Mouse (Mus musculus) E14TG2a.4 (cell line): ENCODE data around the gene Gm867.

Experiments
- CTCF ChIP-seq: conservative IDR thresholded peaks from 2 replicates; pipeline ENCODE4 v1.5.1; 2014; ENCODE audit warnings: low read length
- POU5F1 ChIP-seq: IDR thresholded peaks from 2 replicates; pipeline ENCODE4 v1.6.1; 2014; ENCODE audit warnings: low read length, borderline replicate concordance

GRCm38 (mm10) chr10:75898039-75898564 lies 42.4 kb downstream of the Gm867 start:
- TF ChIP-seq CTCF = no peak
- no peak for TF ChIP-seq POU5F1
